Mouse (Mus musculus): Measurements from ENCODE around the gene Usf3. TPM values are rescaled to one million over a fixed set of nuclear protein-coding genes. Genes with fewer than 3 reads are reported as not detected.

Usf3 gene
- polyA plus RNA-seq, 1 experiment from 2014 or later: 2.3 TPM

GRCm38 (mm10) chr16:44212703-44213102, 39.7 kb downstream of the Usf3 start:
- Histone ChIP-seq H3K4me3 (ENCODE audit: low read depth, low read length) (no peak overlapping the region), H3K9ac (ENCODE audit: low read depth, low read length) (no peak overlapping the region), H3K27ac (ENCODE audit: low read depth, low read length) (no peak overlapping the region), H3K4me2 (replicated peaks; ENCODE audit: low read depth) (no peak overlapping the region), H3K27me3 (replicated peaks; ENCODE audit: control insufficient read depth, insufficient read depth, low read length) (no peaks in the 10 kb centered on the region), H3K4me1 (replicated peaks; ENCODE audit: control insufficient read depth, insufficient read depth, low read length) (no peaks in the 10 kb centered on the region), H3K9me3 (ENCODE audit: control insufficient read depth) (no peaks in the 10 kb centered on the region), H3K36me3 (ENCODE audit: control insufficient read depth, insufficient read depth) (peaks cover 65% of the 10 kb centered on the region)
- 89% methylated on average over 7 of the region's 7 CpGs for WGBS
- ATAC-seq: no peak
- no peak for TF ChIP-seq CTCF (IDR thresholded peaks at IDR 0.05; ENCODE audit: low read depth)

- peaks cover 75% of the 10 kb centered on the region for H3K36me3 ChIP-seq (ENCODE audit: control insufficient read depth, insufficient read depth)
- H3K27ac ChIP-seq (ENCODE audit: low read depth, low read length): no peak overlapping the region
- no peak overlapping the region for H3K4me2 ChIP-seq (replicated peaks; ENCODE audit: low read depth)
- no peaks in the 10 kb centered on the region for H3K4me1 ChIP-seq (replicated peaks; ENCODE audit: control insufficient read depth, insufficient read depth, low read length)
- no peak for TF ChIP-seq CTCF (IDR thresholded peaks at IDR 0.05; ENCODE audit: low read depth)
- H3K27me3 ChIP-seq (replicated peaks; ENCODE audit: control insufficient read depth, insufficient read depth, low read length): no peaks in the 10 kb centered on the region
- no peak for ATAC-seq
- H3K9ac ChIP-seq (ENCODE audit: low read depth, low read length): no peak overlapping the region
- no peak overlapping the region for H3K4me3 ChIP-seq (ENCODE audit: low read depth, low read length)
- WGBS: 94% methylated on average over 9 of the region's 9 CpGs
- H3K9me3 ChIP-seq (ENCODE audit: control insufficient read depth): no peaks in the 10 kb centered on the region
These were observed 42.5 kb downstream of the Usf3 start for GRCm38 (mm10) chr16:44215513-44215912.

GRCm38 (mm10) chr16:44216417-44216816, 43.4 kb downstream of the Usf3 start:
- WGBS: 95% methylated on average over 7 of the region's 7 CpGs
- no peak overlapping the region for H3K9ac ChIP-seq (ENCODE audit: low read depth, low read length)
- peaks cover 70% of the 10 kb centered on the region for H3K36me3 ChIP-seq (ENCODE audit: control insufficient read depth, insufficient read depth)

GRCm38 (mm10) chr16:44221463-44221862, 48.4 kb downstream of the Usf3 start:
- Histone ChIP-seq H3K4me2 (replicated peaks; ENCODE audit: low read depth) (no peak overlapping the region), H3K9me3 (ENCODE audit: control insufficient read depth) (no peaks in the 10 kb centered on the region), H3K27me3 (replicated peaks; ENCODE audit: control insufficient read depth, insufficient read depth, low read length) (no peaks in the 10 kb centered on the region), H3K4me1 (replicated peaks; ENCODE audit: control insufficient read depth, insufficient read depth, low read length) (no peaks in the 10 kb centered on the region), H3K36me3 (ENCODE audit: control insufficient read depth, insufficient read depth) (peaks cover 27% of the 10 kb centered on the region), H3K27ac (ENCODE audit: low read depth, low read length) (no peak overlapping the region), H3K4me3 (ENCODE audit: low read depth, low read length) (no peak overlapping the region), H3K9ac (ENCODE audit: low read depth, low read length) (no peak overlapping the region)
- 76% methylated on average over 6 of the region's 6 CpGs for WGBS
- ATAC-seq: no peak
- TF ChIP-seq CTCF (IDR thresholded peaks at IDR 0.05; ENCODE audit: low read depth): no peak

More at GRCm38 (mm10) chr16:44216417-44216816, 43.4 kb downstream of the Usf3 start:
- no peak overlapping the region for H3K4me3 ChIP-seq (ENCODE audit: low read depth, low read length)
- H3K4me2 ChIP-seq (replicated peaks; ENCODE audit: low read depth): no peak overlapping the region
- no peak for TF ChIP-seq CTCF (IDR thresholded peaks at IDR 0.05; ENCODE audit: low read depth)
- H3K9me3 ChIP-seq (ENCODE audit: control insufficient read depth): no peaks in the 10 kb centered on the region
- H3K27me3 ChIP-seq (replicated peaks; ENCODE audit: control insufficient read depth, insufficient read depth, low read length): no peaks in the 10 kb centered on the region
- ATAC-seq: no peak
- H3K27ac ChIP-seq (ENCODE audit: low read depth, low read length): no peak overlapping the region
- no peaks in the 10 kb centered on the region for H3K4me1 ChIP-seq (replicated peaks; ENCODE audit: control insufficient read depth, insufficient read depth, low read length)

GRCm38 (mm10) chr16:44226706-44227291, 53.8 kb downstream of the Usf3 start:
- Histone ChIP-seq H3K27ac (ENCODE audit: low read depth, low read length) (no peak overlapping the region), H3K9ac (ENCODE audit: low read depth, low read length) (no peak overlapping the region), H3K4me3 (ENCODE audit: low read depth, low read length) (no peak overlapping the region), H3K4me1 (replicated peaks; ENCODE audit: control insufficient read depth, insufficient read depth, low read length) (no peaks in the 10 kb centered on the region), H3K36me3 (ENCODE audit: control insufficient read depth, insufficient read depth) (no peaks in the 10 kb centered on the region), H3K27me3 (replicated peaks; ENCODE audit: control insufficient read depth, insufficient read depth, low read length) (no peaks in the 10 kb centered on the region), H3K4me2 (replicated peaks; ENCODE audit: low read depth) (no peak overlapping the region), H3K9me3 (ENCODE audit: control insufficient read depth) (no peaks in the 10 kb centered on the region)
- 86% methylated on average over 13 of the region's 13 CpGs for WGBS
- TF ChIP-seq CTCF (IDR thresholded peaks at IDR 0.05; ENCODE audit: low read depth): no peak
- ATAC-seq: no peak

GRCm38 (mm10) chr16:44233019-44233418, 60.0 kb downstream of the Usf3 start:
- Histone ChIP-seq H3K9ac (ENCODE audit: low read depth, low read length) (no peak overlapping the region), H3K4me3 (ENCODE audit: low read depth, low read length) (no peak overlapping the region), H3K27me3 (replicated peaks; ENCODE audit: control insufficient read depth, insufficient read depth, low read length) (no peaks in the 10 kb centered on the region), H3K27ac (ENCODE audit: low read depth, low read length) (no peak overlapping the region), H3K9me3 (ENCODE audit: control insufficient read depth) (no peaks in the 10 kb centered on the region), H3K4me1 (replicated peaks; ENCODE audit: control insufficient read depth, insufficient read depth, low read length) (no peaks in the 10 kb centered on the region), H3K36me3 (ENCODE audit: control insufficient read depth, insufficient read depth) (no peaks in the 10 kb centered on the region), H3K4me2 (replicated peaks; ENCODE audit: low read depth) (no peak overlapping the region)
- 66% methylated on average over 7 of the region's 7 CpGs for WGBS
- ATAC-seq: 0 out of 2 replicates have a peak, but pooled peaks have one; percentile 47
- no peak for TF ChIP-seq CTCF (IDR thresholded peaks at IDR 0.05; ENCODE audit: low read depth)
